Mouse (Mus musculus): ENCODE results near the gene Cit.

Gene Cit

GRCm38 (mm10) chr5:115918597-115919351 is 73.7 kb downstream of the Cit start:
- no peak for DNase-seq

- DNase-seq: no peak
Observed at GRCm38 (mm10) chr5:115921990-115922389, 76.9 kb downstream of the Cit start.

- DNase-seq: no peak
Observed at GRCm38 (mm10) chr5:115924946-115925345, 79.9 kb downstream of the Cit start.

- peak; percentile 27 for DNase-seq
Observed at GRCm38 (mm10) chr5:115928786-115929507, 83.9 kb downstream of the Cit start.

GRCm38 (mm10) chr5:115932325-115932724 is 87.2 kb downstream of the Cit start:
- no peak for DNase-seq

GRCm38 (mm10) chr5:115936851-115937250 is 91.8 kb downstream of the Cit start:
- no peak for DNase-seq

- no peak for DNase-seq
Observed at GRCm38 (mm10) chr5:115937566-115937965, 92.5 kb downstream of the Cit start.

GRCm38 (mm10) chr5:115938999-115939398 is 93.9 kb downstream of the Cit start:
- DNase-seq: no peak

GRCm38 (mm10) chr5:115942389-115942788 is 97.3 kb downstream of the Cit start:
- no peak for DNase-seq

- no peak for DNase-seq
Observed at GRCm38 (mm10) chr5:115944791-115945490, 99.9 kb downstream of the Cit start.

DNA sequence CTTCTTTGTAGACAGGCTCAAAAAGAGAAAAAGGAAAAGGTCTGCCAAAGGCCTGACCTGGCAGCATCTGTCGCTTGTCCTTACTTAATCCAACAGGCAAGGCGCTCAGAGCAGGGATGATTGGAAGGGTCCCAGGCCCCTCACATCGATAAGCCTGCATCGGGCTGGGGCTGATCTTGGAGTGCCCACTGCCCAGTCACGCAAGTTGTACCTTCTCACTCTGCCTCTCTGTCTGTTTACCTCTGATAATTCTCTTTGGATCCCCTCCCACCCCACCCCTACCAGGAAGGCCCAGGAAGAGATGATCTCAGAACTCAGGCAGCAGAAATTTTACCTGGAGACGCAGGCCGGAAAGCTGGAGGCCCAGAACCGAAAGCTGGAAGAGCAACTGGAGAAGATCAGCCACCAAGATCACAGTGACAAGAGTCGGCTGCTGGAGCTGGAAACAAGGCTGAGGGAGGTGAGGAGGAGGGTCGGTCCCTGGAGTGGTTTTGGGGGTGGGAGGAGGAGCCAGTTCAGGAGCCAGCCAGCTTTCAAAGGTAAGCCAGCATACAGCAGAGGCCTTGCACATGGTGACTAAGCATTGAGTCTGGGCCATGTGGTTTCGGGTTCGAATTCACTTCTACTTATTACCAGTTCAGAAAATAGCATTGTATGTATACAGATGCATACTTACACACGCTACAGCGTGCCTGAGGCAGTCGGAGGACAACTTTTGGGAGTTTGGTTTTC is 102.7 kb downstream of the Cit start:
- DNase-seq: no peak

GRCm38 (mm10) chr5:115950936-115951335 is 105.9 kb downstream of the Cit start:
- no peak for DNase-seq

DNA sequence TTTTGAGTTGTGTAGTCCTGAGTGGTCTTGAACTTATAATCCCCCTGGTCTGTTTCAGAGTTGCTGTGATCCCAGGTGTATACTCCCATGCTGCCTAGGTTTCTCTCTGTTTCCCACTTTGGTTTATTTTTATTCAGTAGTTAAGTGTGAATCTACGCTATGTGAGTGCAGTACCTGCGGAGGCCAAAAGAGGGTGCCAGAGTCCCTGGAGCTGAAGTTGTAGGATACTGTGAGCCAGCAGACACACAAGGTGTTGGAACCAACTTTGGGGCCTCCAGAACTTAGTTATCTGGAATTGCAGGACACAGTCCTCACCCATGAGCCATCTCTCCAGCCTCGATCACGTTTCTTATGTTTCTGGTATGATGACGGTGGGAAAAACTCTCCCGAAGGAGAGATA is 108.1 kb downstream of the Cit start:
- peak; percentile 36 for DNase-seq

GRCm38 (mm10) chr5:115954084-115954483 is 109.0 kb downstream of the Cit start:
- no peak for DNase-seq

- no peak for DNase-seq
Observed at GRCm38 (mm10) chr5:115954549-115954948, 109.5 kb downstream of the Cit start.

GRCm38 (mm10) chr5:115955131-115955530 is 110.1 kb downstream of the Cit start:
- no peak for DNase-seq

GRCm38 (mm10) chr5:115956048-115956447 is 111.0 kb downstream of the Cit start:
- no peak for DNase-seq

GRCm38 (mm10) chr5:115957177-115957576 is 112.1 kb downstream of the Cit start:
- peak; percentile 21 for DNase-seq

GRCm38 (mm10) chr5:115958344-115958743 is 113.3 kb downstream of the Cit start:
- no peak for DNase-seq

DNA sequence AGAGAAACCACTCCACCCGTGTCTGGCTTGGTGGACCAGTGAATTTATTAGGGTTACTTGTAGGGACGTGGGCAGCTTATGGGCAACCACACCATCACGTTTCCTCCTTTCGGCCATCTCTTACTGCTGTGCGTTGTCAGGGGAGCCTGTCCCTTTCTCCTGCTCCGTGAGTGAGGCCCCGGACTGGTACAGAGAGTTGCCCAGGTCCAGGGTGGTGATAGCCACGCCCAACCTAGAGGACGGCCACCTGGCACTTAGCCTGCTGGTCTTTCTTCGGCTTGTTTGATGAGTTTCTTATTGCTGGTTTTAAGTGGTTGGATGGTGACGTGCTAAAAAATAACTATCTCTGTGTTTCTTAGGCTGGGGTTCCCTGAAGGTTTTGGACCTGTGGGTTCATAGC is 113.7 kb downstream of the Cit start:
- DNase-seq: no peak

- no peak for DNase-seq
Observed at GRCm38 (mm10) chr5:115961809-115962208, 116.7 kb downstream of the Cit start.

DNA sequence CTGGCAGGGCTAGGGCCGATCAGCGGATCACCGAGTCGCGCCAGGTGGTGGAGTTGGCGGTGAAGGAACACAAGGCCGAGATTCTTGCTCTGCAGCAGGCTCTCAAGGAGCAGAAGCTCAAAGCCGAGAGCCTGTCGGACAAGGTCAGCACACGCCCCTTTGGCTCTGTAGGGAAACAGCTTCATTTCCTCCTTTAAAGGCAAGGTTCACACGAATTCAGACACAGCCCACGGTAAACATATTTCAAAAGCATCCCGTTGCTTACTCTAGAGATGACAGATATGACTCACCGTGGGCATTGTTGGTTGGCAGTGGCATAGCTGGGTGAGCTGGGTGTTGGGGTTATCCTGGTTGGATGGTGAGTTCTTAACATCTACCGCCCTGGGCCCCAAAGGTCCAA is 126.2 kb downstream of the Cit start:
- DNase-seq: no peak

DNA sequence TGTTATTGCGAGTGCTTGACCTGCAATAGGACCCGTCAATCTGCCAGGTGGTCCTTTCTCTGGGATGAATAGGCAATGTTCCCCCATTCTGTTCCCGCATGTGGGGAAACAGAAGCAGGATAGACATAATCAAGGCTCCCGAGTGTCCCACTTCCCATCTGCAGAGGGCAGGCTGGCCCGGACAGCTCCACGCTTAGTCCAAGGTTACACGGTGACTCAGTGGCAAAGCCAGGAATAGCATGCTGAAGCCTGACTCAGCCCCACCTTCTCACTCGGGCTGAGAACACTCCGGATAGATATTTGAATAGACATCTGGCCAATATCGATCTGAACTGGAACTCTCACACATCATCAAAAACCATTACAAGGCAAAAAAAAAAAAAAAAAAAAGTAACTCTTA is 130.6 kb downstream of the Cit start:
- DNase-seq: no peak

Measured in thymus, postnatal 4 days (tissue).